ENCODE assay signal across 22 mouse cellular contexts in genomic region chr16:86647316-86647715, GRCm38 (mm10).
DNase-seq lines count a peak whose midpoint lies in the region; ATAC-seq and TF ChIP-seq lines count a peak whose summit lies in the region.
"Had no signal": no experiment of that assay in that cellular context is flagged by ENCODE, and none has a peak within 500 bp of the region (broad histone marks: within the 10 kb centered on the region; RNA-seq: fewer than 3 reads in every experiment).

No protein-coding gene starts in this region.

- H3K9me3 ChIP-seq in kidney, embryonic 16.5 days (ENCODE audit: low read length) = no peaks in the 10 kb centered on the region
- H3K9me3 ChIP-seq: embryonic facial prominence, embryonic 15.5 days; forebrain, embryonic 10.5 days; heart, embryonic 13.5 days; hindbrain, embryonic 12.5 days had no signal

- H3K9ac ChIP-seq in kidney, embryonic 16.5 days (replicated peaks; ENCODE audit: low read length) = no peak overlapping the region
- H3K9ac ChIP-seq: embryonic facial prominence, embryonic 15.5 days; heart, embryonic 13.5 days; hindbrain, embryonic 12.5 days had no signal

- no peak overlapping the region for H3K27ac ChIP-seq in kidney, embryonic 16.5 days (ENCODE audit: low read length)
- H3K27ac ChIP-seq: embryonic facial prominence, embryonic 15.5 days; forebrain, embryonic 10.5 days; gastrocnemius, adult 2 months; heart, embryonic 13.5 days; hindbrain, embryonic 12.5 days had no signal

- 0 out of 2 replicates have a peak, but pooled peaks cover 3% of the 10 kb centered on the region for H3K4me1 ChIP-seq in kidney, embryonic 16.5 days (ENCODE audit: insufficient read depth, low read length)
- H3K4me1 ChIP-seq: embryonic facial prominence, embryonic 15.5 days; forebrain, embryonic 10.5 days; hindbrain, embryonic 12.5 days had no signal

- intact Hi-C loops in heart, postnatal 10 days (cut with DNase I) = loop anchor here (5.0 kb wide), 2 partner anchors 330 to 745 kb away; no protein-coding TSS in a partner anchor

- H3K27me3 ChIP-seq in Patski = no peaks in the 10 kb centered on the region
- no peaks in the 10 kb centered on the region for H3K27me3 ChIP-seq in kidney, embryonic 16.5 days (ENCODE audit: insufficient read depth, low read length)
- H3K27me3 ChIP-seq: embryonic facial prominence, embryonic 15.5 days; heart, embryonic 13.5 days; hindbrain, embryonic 12.5 days had no signal

- no peak overlapping the region for H3K4me2 ChIP-seq in kidney, embryonic 16.5 days (replicated peaks; ENCODE audit: low read depth, low read length)
- H3K4me2 ChIP-seq: embryonic facial prominence, embryonic 15.5 days; heart, embryonic 13.5 days; hindbrain, embryonic 12.5 days had no signal

- POLR2A ChIA-PET in Patski (lab: Charles Lee) = interaction anchor here (0.7 to 1.1 kb wide), 2 partner anchors 230 to 844 kb away, joined by 3 to 4 read pairs; partner anchors contain the start of gene Adamts1

- ATAC-seq in Patski = peak; percentile 70
- ATAC-seq in kidney, embryonic 16.5 days (ENCODE audit: low FRiP score, low TSS enrichment) = peak; percentile 91
- ATAC-seq: activated CD4-positive, CD25-positive, alpha-beta regulatory T cell, adult 4 months; forebrain, embryonic 14.5 days had no signal

- 55% methylated on average over 5 of the region's 5 CpGs for WGBS in kidney, embryonic 16.5 days

- no peaks in the 10 kb centered on the region for H3K36me3 ChIP-seq in kidney, embryonic 16.5 days (ENCODE audit: insufficient read depth, low read length)
- H3K36me3 ChIP-seq: embryonic facial prominence, embryonic 15.5 days; forebrain, embryonic 10.5 days; heart, embryonic 13.5 days; hindbrain, embryonic 12.5 days had no signal

- in situ Hi-C loops in Patski (cut with MboI; ENCODE audit: low pct_unique_long_range_greater_than_20kb) = loop anchor here (5.0 to 10.0 kb wide), 6 partner anchors 160 to 750 kb away; no protein-coding TSS in a partner anchor

- TF ChIP-seq CTCF in Patski (IDR thresholded peaks at IDR 0.05) = no peak

- no peak overlapping the region for H3K4me3 ChIP-seq in kidney, embryonic 16.5 days (ENCODE audit: low read length)
- H3K4me3 ChIP-seq: embryonic facial prominence, embryonic 15.5 days; erythroblast, embryonic 14.5 days; forebrain, embryonic 10.5 days; gastrocnemius, adult 2 months; heart, embryonic 13.5 days; hindbrain, embryonic 12.5 days had no signal

- CTCF ChIA-PET in Patski (lab: Charles Lee) = interaction anchor here (1.3 kb wide), 1 partner anchor 600 kb away, joined by 3 read pairs; no protein-coding TSS in a partner anchor

- peak; percentile 89 for DNase-seq in Patski (ENCODE audit: low read depth, low spot score)
- peak; percentile 53 to 73 for DNase-seq in kidney, adult 8-10 months
- peak; percentile 29 to 64 for DNase-seq in kidney, postnatal 36 days
- DNase-seq in heart, postnatal 10 days = no peak
- no peak for DNase-seq in spleen, postnatal 10 days (ENCODE audit: low spot score in 2 of 2)
- no peak for DNase-seq in adrenal gland, postnatal 14 days
- DNase-seq: adrenal gland, adult 2 months; adrenal gland, postnatal 36 days; cerebellum, adult 2 months; embryo, embryonic 11 days; gastrocnemius, adult 2 months; gastrocnemius, postnatal 25 days; heart, adult 11 months; heart, postnatal 4 days had no signal

Comparison
In these comparisons a context has a peak if more than half of its experiments do, and no peak if none do; other contexts are left out.
1. DNase-seq: peak in Patski (single experiment), kidney, adult 8-10 months (2 of 2) and kidney, postnatal 36 days (2 of 2); none in heart, postnatal 10 days (0 of 2), spleen, postnatal 10 days (0 of 2) and adrenal gland, postnatal 14 days (single experiment).